Mouse (Mus musculus): ENCODE measurements around the gene Rasgrf1. TPM values are rescaled to one million over a fixed set of nuclear protein-coding genes. Genes with fewer than 3 reads are reported as not detected.

Rasgrf1 gene
- total RNA-seq, 4 experiments from 2014 or later, result 0.11 to 0.31 (median 0.16) TPM

DNA sequence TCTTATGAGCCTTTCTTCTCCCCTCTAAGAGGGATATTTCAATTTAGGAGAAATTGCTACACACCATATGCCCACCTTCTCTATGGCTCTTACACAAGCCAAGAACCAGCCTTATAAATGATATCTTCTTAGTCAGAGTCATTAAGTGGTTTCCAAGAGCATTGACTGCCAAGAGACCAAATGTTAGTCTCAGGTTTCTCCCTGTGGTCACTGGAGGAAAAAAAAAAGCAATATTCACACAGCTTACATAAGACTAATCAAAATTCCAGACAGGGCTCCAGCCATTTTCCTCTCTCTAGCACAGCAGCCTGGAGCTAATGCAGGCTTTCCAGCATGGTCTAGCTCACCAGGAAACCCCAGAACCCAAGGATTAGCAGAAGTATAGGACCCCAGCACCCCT, 3.1 kb upstream of the Rasgrf1 start:
- DNase-seq (ENCODE audit: low spot score), result no peak

DNA sequence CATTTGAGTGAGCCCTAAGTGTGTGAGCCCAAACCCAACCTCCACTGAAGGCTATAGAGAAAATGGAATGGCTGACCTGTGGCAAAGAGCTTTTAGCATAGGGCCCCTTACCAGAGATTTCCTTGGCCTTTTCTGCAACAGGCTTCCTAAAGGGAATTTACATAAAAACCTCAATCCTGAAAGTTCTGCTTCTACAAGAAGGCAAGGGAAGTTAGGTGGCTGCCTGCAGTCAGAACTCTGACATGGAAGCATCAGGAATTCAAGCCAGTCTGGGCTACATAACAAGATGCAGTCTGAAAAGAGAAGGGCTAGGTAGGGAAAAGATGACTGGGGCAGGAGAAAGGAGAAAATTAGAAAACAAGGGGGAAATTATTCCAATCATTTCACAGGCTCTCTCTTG, 1.8 kb upstream of the Rasgrf1 start:
- DNase-seq (ENCODE audit: low spot score), result no peak

DNA sequence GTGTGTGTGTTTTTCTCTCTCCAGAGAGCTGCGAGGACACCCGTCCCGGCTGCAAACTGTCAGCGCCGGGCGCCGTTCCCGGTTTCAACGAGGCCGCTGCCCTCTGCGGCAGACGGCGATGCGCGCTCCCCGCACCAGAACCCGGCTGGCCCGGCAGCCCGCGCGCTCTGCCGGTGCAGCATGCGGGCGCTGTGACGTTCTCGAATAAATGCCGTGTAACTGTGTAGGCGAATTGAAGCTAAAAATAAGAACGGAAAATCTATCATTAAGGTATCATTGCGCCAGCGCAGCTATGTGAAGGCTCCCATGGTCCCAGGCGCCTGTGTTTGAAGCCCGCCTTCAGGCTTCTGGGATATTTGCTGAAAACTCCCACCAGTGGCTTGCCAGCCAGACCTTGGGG, 1.1 kb upstream of the Rasgrf1 start:
- DNase-seq (ENCODE audit: low spot score), result no peak

DNA sequence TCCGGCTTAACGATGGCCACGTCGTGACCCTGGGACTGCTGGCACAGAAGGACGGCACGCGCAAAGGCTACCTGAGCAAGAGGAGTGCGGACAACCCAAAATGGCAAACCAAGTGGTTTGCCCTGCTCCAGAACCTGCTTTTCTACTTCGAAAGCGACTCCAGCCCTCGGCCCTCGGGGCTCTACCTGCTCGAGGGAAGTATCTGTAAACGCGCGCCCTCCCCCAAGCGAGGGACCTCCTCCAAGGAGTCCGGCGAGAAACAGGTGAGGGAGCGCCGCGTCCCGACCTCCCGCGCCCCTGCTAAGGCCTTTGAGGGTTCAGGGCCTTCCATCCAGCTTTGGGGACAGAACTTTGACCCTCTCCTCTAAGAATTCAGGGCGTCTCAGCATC, 298 bp downstream of the Rasgrf1 start:
- no peak for DNase-seq (ENCODE audit: low spot score)

DNA sequence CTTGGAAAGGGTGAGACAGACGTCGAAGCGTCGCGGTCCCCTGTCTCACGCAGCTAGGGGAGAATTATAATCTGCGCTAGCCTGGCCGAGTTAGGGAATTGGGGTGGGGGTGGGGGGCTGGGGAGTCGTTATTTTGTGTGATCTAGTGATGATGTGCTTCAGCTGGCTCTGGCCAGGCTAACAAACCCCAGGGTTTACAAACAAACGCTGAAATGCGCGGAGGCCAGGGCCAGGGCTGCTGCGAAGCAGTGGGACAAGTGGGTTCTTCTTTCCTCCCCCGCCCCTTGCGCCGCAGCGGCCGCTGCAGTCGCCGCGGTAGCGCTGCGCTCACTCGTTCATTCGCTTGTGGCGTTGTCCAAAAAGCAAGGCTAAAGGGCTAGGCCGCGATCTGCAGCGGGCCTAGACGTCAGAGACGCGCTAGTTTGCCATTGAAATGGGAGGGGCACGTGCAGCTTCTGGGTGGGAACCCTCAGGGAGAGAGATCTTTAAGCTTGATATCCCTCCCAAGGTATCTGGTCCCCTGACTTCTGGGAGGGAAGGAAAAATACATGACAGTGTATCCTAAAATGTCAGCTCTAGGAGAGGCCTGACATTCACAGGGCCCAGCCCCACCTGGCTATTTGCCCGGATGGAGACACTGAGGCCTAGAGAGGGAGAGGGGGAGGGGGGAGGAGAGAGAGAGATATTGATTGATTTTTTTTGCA, 1.2 kb downstream of the Rasgrf1 start:
- no peak for DNase-seq (ENCODE audit: low spot score)

DNA sequence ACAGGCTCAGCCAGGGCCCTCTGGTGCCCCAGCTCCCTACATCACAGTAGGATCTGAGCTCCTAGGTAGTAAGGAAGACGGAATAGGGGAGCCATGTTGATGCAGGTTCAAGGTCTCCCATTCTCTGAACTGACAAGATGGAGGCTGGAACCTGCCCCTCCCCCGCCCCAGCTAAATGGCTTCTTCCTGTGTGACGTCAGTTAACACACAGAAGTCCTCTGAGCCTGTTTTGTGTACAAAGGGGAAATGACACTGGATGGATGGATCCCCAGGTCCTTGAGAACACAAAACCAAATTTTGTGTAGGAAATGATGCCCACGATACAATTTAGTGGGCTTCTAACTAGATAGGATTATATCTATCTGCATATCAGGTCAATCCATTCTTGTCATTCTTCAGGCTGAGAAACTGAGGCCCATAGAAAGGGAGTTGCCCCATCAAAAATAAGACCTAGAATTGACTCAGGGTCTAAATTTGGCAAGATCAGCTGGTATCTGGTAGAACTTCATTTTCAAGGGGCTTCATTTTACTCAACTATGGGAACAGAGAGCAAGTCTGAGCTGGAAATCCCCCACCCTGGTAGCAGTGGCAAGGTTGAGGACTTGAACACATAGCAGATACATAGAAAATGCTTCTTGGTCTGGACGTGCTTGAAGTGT, 2.3 kb downstream of the Rasgrf1 start:
- DNase-seq (ENCODE audit: low spot score), result no peak

DNA sequence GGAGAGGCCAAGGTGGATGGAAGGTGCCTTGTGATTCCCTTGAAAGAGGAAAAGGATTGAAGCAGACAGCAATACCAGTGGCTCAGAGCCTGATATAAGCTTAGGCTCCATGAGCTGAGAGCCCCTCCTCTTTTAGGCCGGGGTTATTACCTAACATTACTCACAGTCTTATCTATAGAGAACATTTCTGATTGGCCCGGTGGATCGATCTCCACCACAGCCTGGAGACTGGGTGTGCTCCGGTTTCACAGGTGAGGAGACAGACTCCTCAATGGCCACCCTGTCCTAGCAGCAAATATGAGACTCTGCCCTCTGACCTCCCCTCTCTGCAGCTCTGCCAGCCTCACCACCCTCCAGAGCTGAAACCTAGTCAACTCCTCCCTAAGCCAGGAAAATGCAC, 3.4 kb downstream of the Rasgrf1 start:
- no peak for DNase-seq (ENCODE audit: low spot score)

DNA sequence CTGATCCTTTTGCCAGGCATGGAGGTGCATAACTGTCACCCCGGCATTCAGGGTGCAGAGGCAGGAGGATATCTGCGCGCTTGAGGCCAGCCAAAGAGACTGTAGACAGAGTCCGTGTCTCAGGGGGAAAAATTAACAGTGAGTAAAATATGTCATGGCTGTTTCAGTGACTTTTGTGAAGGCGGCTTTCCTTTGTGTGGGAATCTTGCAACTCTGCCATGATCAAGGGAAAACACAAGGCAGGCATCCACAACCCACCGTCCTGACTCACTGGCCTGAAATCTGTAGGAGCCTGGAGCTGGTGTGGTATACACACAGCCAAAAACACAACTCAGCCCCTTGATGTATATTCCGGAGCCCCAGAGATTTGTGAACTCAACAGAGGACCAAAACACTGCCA, 6.8 kb downstream of the Rasgrf1 start:
- no peak for DNase-seq (ENCODE audit: low spot score)

DNA sequence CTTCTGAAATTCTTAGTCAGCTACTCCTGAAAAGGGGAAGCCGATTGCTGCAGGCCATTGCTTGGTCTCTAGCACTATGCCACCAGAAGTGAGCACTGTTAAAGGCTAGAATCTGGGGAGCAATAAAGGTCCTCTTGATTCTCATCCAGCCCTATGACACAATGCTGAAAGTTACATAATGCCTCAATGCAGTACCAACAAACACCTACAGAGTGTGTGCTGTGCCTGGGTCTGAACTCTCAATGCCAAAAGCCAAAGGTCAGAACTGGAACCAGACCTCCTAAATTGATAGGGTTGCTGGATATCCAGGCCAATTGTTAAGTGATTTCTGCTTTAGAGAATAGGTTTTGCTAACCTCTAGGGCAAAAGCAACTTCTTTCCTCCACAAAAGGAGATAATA, 7.7 kb downstream of the Rasgrf1 start:
- no peak for DNase-seq (ENCODE audit: low spot score)

DNA sequence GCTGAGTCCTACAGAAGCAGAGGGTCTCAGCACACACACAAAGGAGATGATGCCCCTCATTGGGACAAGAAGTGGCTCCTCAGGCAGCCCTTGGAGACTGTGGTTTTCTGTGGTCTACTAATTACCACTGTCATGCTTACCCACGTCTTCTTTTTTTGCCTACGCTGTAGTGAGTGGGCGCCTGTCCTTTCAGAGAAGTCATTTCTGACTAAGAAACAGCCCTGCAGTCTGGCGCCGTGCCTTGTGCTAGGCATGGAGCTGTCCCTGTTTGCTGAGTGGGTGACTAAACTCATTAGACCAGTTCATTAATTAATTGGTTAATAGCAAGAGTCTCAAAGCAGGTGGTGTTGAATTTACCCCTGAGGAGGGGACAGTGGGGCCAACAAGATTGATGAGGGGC, 9.1 kb downstream of the Rasgrf1 start:
- DNase-seq (ENCODE audit: low spot score), result no peak

DNA sequence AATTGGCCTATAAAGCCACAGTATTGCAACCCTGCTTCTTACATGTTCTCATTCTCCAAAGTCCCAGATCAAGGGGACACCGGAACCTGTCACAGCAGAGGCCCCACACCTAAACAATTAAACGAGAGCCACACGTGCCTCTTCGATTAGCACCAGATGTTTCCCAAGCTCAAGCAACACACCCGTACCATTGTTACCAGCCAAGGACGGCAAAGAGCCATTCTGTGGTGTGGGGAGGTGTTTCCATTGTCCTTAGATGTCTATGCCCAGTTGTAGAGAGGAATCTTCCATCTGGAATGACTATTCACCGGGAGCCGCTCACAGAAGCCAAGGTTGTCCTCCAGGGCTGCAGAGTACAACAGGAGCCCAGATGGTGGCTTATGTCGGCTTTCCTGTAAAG, 11.4 kb downstream of the Rasgrf1 start:
- no peak for DNase-seq (ENCODE audit: low spot score)

DNA sequence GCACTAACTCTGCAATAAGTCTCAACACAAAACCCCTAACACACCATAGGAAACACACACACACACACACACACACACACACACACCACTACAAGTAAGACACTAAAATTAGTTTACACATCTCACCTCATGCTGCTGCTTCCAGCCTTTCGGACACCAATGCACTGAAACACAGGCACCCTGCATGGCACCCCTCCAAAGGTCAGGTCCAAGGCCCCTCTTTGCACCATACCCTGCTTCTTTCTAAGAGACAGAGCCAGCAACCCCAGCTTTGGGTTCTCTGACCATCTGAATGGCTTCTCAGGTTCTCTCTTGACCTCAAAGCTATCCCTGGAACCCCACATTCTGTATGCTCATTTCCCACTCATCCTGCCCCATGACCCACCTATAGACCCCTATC, 13.0 kb downstream of the Rasgrf1 start:
- DNase-seq (ENCODE audit: low spot score), result no peak

DNA sequence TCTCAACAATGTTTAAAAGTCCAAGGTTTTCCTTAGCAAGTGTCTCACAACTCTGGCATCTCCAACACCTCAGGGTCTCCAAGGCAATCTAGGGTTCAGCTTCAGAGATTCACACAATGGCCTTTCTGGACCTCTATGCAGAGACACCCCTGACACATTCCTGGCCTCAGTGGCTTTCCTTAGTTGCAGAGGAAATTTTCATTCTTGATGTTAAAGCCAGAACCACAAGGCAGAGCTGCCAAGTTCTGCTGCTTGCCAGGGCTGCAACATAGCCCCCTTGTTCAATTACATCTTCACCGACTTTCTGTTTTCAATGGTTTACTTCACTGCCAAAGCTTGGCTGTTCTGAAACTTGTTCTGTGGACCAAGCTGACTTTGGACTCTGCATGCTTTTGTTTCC, 15.1 kb downstream of the Rasgrf1 start:
- DNase-seq (ENCODE audit: low spot score), result no peak

DNA sequence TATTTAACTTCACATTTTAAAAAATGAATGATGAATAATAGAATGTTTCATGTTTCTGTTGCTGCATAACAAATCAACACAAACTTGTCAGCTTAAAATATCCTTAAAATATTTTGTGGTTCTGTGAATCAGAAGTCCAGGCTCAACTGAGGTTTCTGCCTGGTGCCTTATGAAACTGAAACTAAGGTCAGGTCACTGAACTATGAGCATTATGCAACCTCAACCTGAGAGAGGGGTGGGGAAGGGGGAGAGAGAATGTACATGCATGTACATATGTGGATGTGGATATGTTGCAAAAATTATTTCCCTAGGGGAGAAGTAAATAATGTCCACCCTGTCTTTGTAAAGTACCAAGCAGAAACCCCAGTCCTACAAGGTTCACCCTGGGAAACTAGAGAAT, 18.8 kb downstream of the Rasgrf1 start:
- no peak for DNase-seq (ENCODE audit: low spot score)

DNA sequence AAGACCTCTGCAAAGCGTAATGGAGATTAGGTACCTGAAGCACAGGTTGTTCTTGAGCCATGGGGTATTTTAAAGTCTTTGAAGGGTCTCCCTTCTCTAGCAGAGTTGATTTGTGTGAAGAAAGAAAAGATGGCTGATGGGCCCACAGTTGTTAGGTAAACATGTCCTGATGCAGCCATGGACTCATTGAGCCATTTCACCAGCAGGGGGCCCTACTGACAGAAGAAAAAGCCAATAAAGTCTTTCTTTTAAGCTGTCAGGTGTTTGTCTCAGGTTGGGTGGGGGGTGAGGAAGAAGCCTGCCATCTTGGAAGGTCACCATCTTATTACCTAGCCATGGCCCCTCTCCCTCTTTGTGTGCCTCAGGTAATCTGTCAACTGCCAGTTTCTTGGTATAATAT, 30.7 kb downstream of the Rasgrf1 start:
- DNase-seq (ENCODE audit: low spot score), result no peak

DNA sequence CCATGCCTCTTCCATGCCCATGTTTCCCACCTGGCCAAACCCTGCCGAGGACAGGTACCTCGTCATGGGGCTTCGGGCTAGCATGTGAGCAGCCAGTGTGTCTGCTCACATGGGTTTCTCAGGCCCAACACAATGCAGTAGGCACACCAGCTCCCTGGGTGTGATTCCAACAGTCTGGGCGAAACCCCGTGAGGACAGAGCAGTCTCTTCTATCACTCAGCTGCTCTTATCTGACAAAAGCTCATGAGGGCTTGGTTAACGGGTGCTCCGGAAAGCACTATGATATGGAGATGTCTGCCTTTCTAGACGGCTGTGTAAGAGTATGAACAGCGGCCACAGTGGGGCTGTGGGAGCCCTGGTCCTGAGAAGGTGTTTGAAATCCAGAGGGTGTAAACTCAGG, 37.1 kb downstream of the Rasgrf1 start:
- DNase-seq (ENCODE audit: low spot score), result no peak

DNA sequence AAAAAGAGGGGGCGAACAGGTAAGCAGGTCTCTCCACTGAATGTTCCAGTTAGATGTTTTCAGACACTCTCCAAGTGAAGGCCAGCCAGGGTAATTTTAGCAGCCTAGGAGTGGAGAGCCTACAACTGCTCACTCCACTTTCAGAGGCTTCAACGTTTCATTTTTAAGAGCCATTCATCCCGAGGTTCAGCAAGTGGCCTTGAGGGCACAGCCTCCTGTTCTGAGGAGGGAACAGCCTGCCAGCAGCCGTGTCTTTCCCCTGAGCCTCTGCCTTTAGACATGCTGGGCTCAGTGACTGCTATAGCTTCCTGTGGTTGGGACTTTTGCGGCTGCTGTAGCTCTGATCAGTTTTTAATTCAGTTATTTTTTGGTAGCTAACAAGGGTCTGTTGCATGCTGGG, 38.9 kb downstream of the Rasgrf1 start:
- DNase-seq (ENCODE audit: low spot score), result no peak

DNA sequence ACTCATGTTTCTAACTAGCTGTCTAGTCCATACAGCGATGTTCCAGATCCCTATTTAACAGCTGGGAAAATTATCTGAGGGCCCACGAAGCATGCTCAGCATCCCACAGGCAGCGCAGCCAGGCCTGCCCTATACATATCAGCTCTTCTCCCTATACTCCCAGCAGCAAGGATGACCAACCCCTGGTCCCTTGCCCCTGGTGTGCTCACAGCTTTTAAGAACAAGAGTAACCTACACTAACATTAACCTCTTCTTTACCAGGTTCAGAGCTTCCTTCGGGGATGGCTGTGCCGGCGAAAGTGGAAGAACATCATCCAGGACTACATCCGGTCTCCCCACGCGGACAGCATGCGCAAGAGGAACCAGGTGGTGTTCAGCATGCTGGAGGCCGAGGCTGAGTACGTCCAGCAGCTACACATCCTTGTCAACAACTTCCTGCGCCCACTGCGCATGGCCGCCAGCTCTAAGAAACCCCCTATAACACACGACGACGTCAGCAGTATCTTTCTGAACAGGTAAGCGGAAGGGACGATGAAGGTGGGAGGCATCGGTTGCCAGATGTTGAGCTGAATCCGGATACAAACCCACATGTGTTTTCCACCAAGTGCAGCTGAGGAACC, 44.0 kb downstream of the Rasgrf1 start:
- no peak for DNase-seq (ENCODE audit: low spot score)

DNA sequence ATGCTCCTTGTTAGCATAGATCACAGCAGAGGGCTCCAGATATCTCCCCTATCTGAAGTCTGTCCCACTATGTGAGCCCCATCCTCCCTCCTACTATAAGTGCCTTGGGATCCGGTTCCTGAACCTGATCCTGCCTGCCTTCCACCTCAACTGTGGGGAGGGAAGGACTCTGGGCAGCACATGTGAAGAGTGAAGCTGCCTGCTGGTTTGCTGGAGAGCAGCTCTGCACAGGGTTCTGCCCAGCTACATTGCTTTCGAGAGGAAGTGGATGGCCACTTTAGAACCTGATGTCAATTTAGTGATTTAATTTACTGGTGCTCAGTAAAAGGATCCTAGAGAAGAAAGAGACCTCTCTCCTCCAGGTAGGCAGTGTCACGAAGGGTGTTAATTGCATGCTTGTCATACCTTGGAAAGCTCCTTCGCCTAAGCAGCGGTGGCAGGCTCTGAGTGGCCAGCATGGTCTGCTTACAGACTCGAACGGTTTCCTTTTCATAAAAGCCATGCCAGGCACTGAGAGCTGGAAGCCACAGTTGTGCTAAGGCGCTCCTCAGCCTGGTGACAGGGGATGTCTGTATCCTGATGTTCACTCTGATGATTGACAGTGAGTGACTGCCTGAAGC, 45.3 kb downstream of the Rasgrf1 start:
- no peak for DNase-seq (ENCODE audit: low spot score)

DNA sequence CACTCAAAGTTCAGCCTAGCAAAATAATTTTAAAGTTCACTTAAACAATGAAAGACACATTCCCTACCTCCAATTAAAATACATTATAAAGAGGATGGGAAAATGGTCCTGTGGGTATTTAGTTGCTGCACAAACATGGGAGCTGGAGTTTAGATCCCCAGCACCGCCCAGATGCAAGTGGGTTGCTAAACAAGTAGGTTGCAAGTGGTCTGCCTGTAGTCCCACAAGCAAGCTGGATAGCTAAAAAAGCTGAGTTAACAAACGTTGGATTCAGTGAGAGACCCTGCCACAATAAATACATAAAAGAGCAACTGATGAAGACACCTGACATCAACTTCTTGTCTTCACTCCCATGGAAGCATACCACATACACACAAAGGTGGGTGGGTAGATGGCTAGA, 49.3 kb downstream of the Rasgrf1 start:
- no peak for DNase-seq (ENCODE audit: low spot score)

DNA sequence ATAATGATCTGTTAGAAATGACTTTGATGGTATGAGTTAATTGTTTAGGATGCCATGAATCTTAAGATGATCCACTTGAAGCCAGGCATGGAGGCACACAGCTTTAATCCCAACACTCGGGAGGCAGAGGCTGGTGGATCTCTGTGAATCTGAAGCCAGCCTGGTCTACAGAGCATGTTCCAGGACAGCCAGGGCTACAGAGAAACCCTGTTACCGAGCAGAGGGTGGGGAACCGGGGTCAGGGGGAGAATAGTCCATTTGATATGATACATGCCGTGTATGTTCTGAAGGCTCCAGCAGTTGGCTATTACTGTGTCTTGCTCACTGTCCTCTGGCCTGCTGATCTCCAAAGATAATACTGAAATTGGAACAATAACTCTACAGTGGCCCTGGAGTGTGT, 54.4 kb downstream of the Rasgrf1 start:
- DNase-seq (ENCODE audit: low spot score), result no peak

DNA sequence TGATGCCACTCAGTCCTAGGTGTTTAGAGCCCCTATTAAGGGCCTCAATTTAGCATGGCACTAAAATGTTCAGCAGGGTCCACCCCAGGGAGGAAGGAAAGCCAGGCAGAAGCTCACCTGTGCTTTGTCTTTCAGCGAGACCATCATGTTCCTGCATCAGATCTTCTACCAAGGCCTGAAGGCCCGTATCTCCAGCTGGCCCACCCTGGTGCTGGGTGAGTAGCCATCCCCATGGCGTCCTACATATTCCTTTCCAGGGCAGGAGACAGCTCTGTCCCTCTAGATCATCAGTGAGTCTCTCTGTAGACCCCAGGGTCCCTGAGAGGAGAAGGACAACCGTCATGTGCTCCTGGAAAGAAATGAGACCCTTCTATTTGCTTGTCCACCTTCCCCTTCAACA, 58.0 kb downstream of the Rasgrf1 start:
- no peak for DNase-seq (ENCODE audit: low spot score)
